Mouse (Mus musculus): Measurements from ENCODE around the gene Ecm2. TPM values are rescaled to one million over a fixed set of nuclear protein-coding genes. Genes with fewer than 3 reads are reported as not detected.

Gene Ecm2
- polyA plus RNA-seq, 1 experiment from 2014 or later: 1.1 TPM

DNA sequence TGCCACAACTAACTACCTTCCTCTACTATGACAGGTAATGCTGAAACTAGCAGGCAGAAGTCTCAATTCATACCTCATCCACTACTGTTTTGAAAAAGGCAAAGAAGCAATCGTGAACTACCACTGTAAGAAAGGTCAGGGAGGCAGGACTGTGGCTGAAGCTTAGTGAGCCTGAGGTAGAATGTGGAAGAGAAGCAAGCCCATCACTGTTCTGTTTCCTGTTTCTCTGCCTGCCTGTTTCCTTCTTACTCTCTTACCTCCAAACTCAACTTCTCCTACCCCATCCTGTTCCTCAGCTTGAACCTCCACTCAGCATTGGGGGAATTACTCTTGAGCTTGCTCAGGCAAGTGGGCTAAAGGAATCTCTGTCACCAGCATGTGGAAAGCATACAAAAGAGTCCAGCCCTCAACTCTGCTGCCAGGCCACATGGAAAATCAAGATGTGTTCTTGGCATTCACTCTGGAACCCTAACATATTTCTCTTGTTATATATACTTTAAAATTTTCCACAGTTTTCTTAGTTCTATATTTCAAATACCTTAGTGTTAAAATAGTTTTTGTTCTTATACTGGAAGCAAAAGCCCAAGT lies 43.0 kb downstream of the Ecm2 start:
- no peaks in the 10 kb centered on the region for H3K27me3 ChIP-seq (ENCODE audit: insufficient read depth, low read length)
- no peak for ATAC-seq (ENCODE audit: low FRiP score, low TSS enrichment)
- no peaks in the 10 kb centered on the region for H3K9me3 ChIP-seq (ENCODE audit: low read length)
- no peak overlapping the region for H3K4me3 ChIP-seq (ENCODE audit: low read length)
- H3K27ac ChIP-seq (ENCODE audit: low read length): peak overlapping the region; percentile 57
- H3K9ac ChIP-seq (replicated peaks; ENCODE audit: low read length): no peak overlapping the region
- H3K4me2 ChIP-seq (replicated peaks; ENCODE audit: low read depth, low read length): no peak overlapping the region
- WGBS: 55% methylated on average over 1 of the region's 1 CpGs
- H3K4me1 ChIP-seq (ENCODE audit: insufficient read depth, low read length): no peaks in the 10 kb centered on the region
- H3K36me3 ChIP-seq (ENCODE audit: insufficient read depth, low read length): no peaks in the 10 kb centered on the region

DNA sequence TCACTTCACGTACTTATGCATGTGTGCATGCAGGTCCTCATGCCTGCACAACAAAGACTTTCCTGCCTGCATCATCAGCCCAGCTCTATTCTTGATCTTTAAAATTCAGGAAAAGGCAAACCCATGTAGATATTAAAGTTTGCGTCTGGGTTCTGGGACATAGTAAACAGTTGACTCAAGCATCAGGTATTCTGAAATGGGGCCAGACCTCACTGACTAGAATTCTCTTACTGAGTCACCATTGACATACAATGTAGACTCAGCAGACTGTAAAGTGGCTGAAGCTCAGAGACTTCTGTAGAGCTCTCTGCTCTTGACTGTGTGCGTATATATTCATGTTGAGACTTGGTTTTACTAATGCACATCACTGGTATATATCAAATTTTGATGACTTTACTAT lies 45.0 kb downstream of the Ecm2 start:
- Histone ChIP-seq H3K36me3 (ENCODE audit: insufficient read depth, low read length) (no peaks in the 10 kb centered on the region), H3K9ac (replicated peaks; ENCODE audit: low read length) (no peak overlapping the region), H3K4me1 (ENCODE audit: insufficient read depth, low read length) (no peaks in the 10 kb centered on the region), H3K4me2 (replicated peaks; ENCODE audit: low read depth, low read length) (no peak overlapping the region), H3K9me3 (ENCODE audit: low read length) (no peaks in the 10 kb centered on the region), H3K4me3 (ENCODE audit: low read length) (no peak overlapping the region), H3K27me3 (ENCODE audit: insufficient read depth, low read length) (no peaks in the 10 kb centered on the region), H3K27ac (ENCODE audit: low read length) (no peak overlapping the region)
- WGBS: 89% methylated on average over 3 of the region's 3 CpGs
- ATAC-seq (ENCODE audit: low FRiP score, low TSS enrichment): no peak

GRCm38 (mm10) chr13:49554519-49554918 lies 49.9 kb downstream of the Ecm2 start:
- WGBS: 88% methylated on average over 5 of the region's 5 CpGs
- no peak overlapping the region for H3K4me3 ChIP-seq (ENCODE audit: low read length)
- no peak overlapping the region for H3K27ac ChIP-seq (ENCODE audit: low read length)
- H3K9me3 ChIP-seq (ENCODE audit: low read length): no peaks in the 10 kb centered on the region
- no peak for ATAC-seq (ENCODE audit: low FRiP score, low TSS enrichment)
- H3K4me1 ChIP-seq (ENCODE audit: insufficient read depth, low read length): no peaks in the 10 kb centered on the region
- H3K9ac ChIP-seq (replicated peaks; ENCODE audit: low read length): no peak overlapping the region
- no peaks in the 10 kb centered on the region for H3K36me3 ChIP-seq (ENCODE audit: insufficient read depth, low read length)
- no peak overlapping the region for H3K4me2 ChIP-seq (replicated peaks; ENCODE audit: low read depth, low read length)
- no peaks in the 10 kb centered on the region for H3K27me3 ChIP-seq (ENCODE audit: insufficient read depth, low read length)

DNA sequence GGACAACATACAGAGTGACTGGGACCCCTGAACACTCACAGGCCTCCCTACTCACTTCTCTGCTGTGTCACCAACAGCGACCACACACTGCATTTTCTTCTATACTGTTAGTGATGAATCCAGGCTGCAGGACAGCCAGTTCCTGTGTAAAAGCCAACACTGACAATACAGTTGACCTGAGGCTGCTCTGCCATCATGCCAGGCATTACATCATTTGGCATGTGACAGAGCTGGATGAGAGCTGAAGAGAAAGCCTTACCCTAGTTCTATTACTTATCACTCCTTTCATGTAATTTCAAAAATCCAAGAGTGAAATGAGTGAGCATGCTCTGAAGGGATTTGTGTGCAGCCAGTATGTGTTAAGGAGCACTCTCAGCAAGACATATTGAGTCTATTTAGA lies 51.6 kb downstream of the Ecm2 start:
- H3K27ac ChIP-seq (ENCODE audit: low read length): no peak overlapping the region
- H3K27me3 ChIP-seq (ENCODE audit: insufficient read depth, low read length): no peaks in the 10 kb centered on the region
- no peak overlapping the region for H3K4me3 ChIP-seq (ENCODE audit: low read length)
- no peak overlapping the region for H3K9ac ChIP-seq (replicated peaks; ENCODE audit: low read length)
- H3K9me3 ChIP-seq (ENCODE audit: low read length): no peaks in the 10 kb centered on the region
- no peak for ATAC-seq (ENCODE audit: low FRiP score, low TSS enrichment)
- no peak overlapping the region for H3K4me2 ChIP-seq (replicated peaks; ENCODE audit: low read depth, low read length)
- no peaks in the 10 kb centered on the region for H3K36me3 ChIP-seq (ENCODE audit: insufficient read depth, low read length)
- H3K4me1 ChIP-seq (ENCODE audit: insufficient read depth, low read length): no peaks in the 10 kb centered on the region
- 83% methylated on average over 1 of the region's 1 CpGs for WGBS

GRCm38 (mm10) chr13:49556924-49557323 lies 52.3 kb downstream of the Ecm2 start:
- no peak overlapping the region for H3K9ac ChIP-seq (replicated peaks; ENCODE audit: low read length)
- H3K36me3 ChIP-seq (ENCODE audit: insufficient read depth, low read length): no peaks in the 10 kb centered on the region
- H3K4me1 ChIP-seq (ENCODE audit: insufficient read depth, low read length): no peaks in the 10 kb centered on the region
- no peak overlapping the region for H3K4me3 ChIP-seq (ENCODE audit: low read length)
- no peak overlapping the region for H3K4me2 ChIP-seq (replicated peaks; ENCODE audit: low read depth, low read length)
- no peaks in the 10 kb centered on the region for H3K27me3 ChIP-seq (ENCODE audit: insufficient read depth, low read length)
- H3K27ac ChIP-seq (ENCODE audit: low read length): no peak overlapping the region
- H3K9me3 ChIP-seq (ENCODE audit: low read length): no peaks in the 10 kb centered on the region
- ATAC-seq (ENCODE audit: low FRiP score, low TSS enrichment): no peak
- WGBS: 60% methylated on average over 1 of the region's 1 CpGs

- ATAC-seq (ENCODE audit: low FRiP score, low TSS enrichment): no peak
- Histone ChIP-seq H3K4me1 (ENCODE audit: insufficient read depth, low read length) (no peaks in the 10 kb centered on the region), H3K27ac (ENCODE audit: low read length) (no peak overlapping the region), H3K27me3 (ENCODE audit: insufficient read depth, low read length) (no peaks in the 10 kb centered on the region), H3K4me3 (ENCODE audit: low read length) (no peak overlapping the region), H3K4me2 (replicated peaks; ENCODE audit: low read depth, low read length) (no peak overlapping the region), H3K36me3 (ENCODE audit: insufficient read depth, low read length) (no peaks in the 10 kb centered on the region), H3K9me3 (ENCODE audit: low read length) (no peaks in the 10 kb centered on the region), H3K9ac (replicated peaks; ENCODE audit: low read length) (no peak overlapping the region)
- WGBS: 49% methylated on average over 2 of the region's 2 CpGs
Observed at GRCm38 (mm10) chr13:49559185-49559584, 54.6 kb downstream of the Ecm2 start.

GRCm38 (mm10) chr13:49560886-49561285 lies 56.3 kb downstream of the Ecm2 start:
- H3K4me1 ChIP-seq (ENCODE audit: insufficient read depth, low read length): no peaks in the 10 kb centered on the region
- H3K27me3 ChIP-seq (ENCODE audit: insufficient read depth, low read length): no peaks in the 10 kb centered on the region
- H3K9ac ChIP-seq (replicated peaks; ENCODE audit: low read length): no peak overlapping the region
- ATAC-seq (ENCODE audit: low FRiP score, low TSS enrichment): no peak
- 65% methylated on average over 2 of the region's 2 CpGs for WGBS
- H3K36me3 ChIP-seq (ENCODE audit: insufficient read depth, low read length): no peaks in the 10 kb centered on the region
- H3K27ac ChIP-seq (ENCODE audit: low read length): no peak overlapping the region
- H3K4me3 ChIP-seq (ENCODE audit: low read length): no peak overlapping the region
- H3K4me2 ChIP-seq (replicated peaks; ENCODE audit: low read depth, low read length): no peak overlapping the region
- no peaks in the 10 kb centered on the region for H3K9me3 ChIP-seq (ENCODE audit: low read length)

GRCm38 (mm10) chr13:49564347-49564746 lies 59.7 kb downstream of the Ecm2 start:
- no peaks in the 10 kb centered on the region for H3K4me1 ChIP-seq (ENCODE audit: insufficient read depth, low read length)
- H3K9ac ChIP-seq (replicated peaks; ENCODE audit: low read length): no peak overlapping the region
- H3K27me3 ChIP-seq (ENCODE audit: insufficient read depth, low read length): no peaks in the 10 kb centered on the region
- ATAC-seq (ENCODE audit: low FRiP score, low TSS enrichment): no peak
- H3K27ac ChIP-seq (ENCODE audit: low read length): no peak overlapping the region
- no peaks in the 10 kb centered on the region for H3K9me3 ChIP-seq (ENCODE audit: low read length)
- no peak overlapping the region for H3K4me3 ChIP-seq (ENCODE audit: low read length)
- 84% methylated on average over 1 of the region's 1 CpGs for WGBS
- H3K4me2 ChIP-seq (replicated peaks; ENCODE audit: low read depth, low read length): no peak overlapping the region
- H3K36me3 ChIP-seq (ENCODE audit: insufficient read depth, low read length): no peaks in the 10 kb centered on the region

- H3K4me1 ChIP-seq (ENCODE audit: insufficient read depth, low read length): no peaks in the 10 kb centered on the region
- no peaks in the 10 kb centered on the region for H3K36me3 ChIP-seq (ENCODE audit: insufficient read depth, low read length)
- H3K4me2 ChIP-seq (replicated peaks; ENCODE audit: low read depth, low read length): no peak overlapping the region
- no peaks in the 10 kb centered on the region for H3K9me3 ChIP-seq (ENCODE audit: low read length)
- H3K9ac ChIP-seq (replicated peaks; ENCODE audit: low read length): no peak overlapping the region
- no peak for ATAC-seq (ENCODE audit: low FRiP score, low TSS enrichment)
- H3K27ac ChIP-seq (ENCODE audit: low read length): no peak overlapping the region
- H3K27me3 ChIP-seq (ENCODE audit: insufficient read depth, low read length): no peaks in the 10 kb centered on the region
- WGBS: 85% methylated on average over 3 of the region's 3 CpGs
- no peak overlapping the region for H3K4me3 ChIP-seq (ENCODE audit: low read length)
Observed at GRCm38 (mm10) chr13:49570371-49570770, 65.8 kb downstream of the Ecm2 start.

GRCm38 (mm10) chr13:49571418-49571817 lies 66.8 kb downstream of the Ecm2 start:
- no peak overlapping the region for H3K9ac ChIP-seq (replicated peaks; ENCODE audit: low read length)
- no peaks in the 10 kb centered on the region for H3K4me1 ChIP-seq (ENCODE audit: insufficient read depth, low read length)
- no peaks in the 10 kb centered on the region for H3K36me3 ChIP-seq (ENCODE audit: insufficient read depth, low read length)
- H3K4me2 ChIP-seq (replicated peaks; ENCODE audit: low read depth, low read length): no peak overlapping the region
- H3K27ac ChIP-seq (ENCODE audit: low read length): no peak overlapping the region
- H3K9me3 ChIP-seq (ENCODE audit: low read length): no peaks in the 10 kb centered on the region
- no peaks in the 10 kb centered on the region for H3K27me3 ChIP-seq (ENCODE audit: insufficient read depth, low read length)
- H3K4me3 ChIP-seq (ENCODE audit: low read length): no peak overlapping the region
- ATAC-seq (ENCODE audit: low FRiP score, low TSS enrichment): no peak
- 75% methylated on average over 2 of the region's 2 CpGs for WGBS
